In the genomic region with DNA sequence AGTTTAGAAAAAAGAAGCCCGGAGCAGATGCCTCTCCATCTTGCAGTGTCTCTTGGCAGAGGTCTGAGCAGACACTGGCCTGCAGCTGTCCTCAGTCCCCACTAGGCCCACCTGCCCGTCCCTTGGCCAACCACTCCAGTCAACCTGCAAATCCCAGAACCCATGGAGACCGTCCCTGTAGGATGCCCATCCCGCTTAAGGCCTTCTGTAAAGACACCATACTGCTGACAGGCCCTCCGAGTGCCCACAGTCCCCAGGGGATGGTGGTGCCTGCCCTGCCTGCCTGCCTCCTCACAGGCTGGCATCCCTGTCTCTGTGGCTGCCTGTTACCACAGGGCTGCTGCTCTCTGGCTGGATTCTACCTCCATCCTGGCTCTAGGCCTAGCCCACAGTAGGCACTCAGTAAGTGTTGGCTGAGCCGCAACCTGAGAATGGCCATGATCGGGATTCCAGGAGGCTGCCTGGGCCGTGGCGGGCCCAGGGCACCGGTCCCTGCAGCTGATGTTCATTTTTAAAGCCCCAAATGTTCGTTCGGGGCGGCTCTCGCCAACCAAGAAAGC, we compare ENCODE assay signal across 12 mouse cellular contexts. TPM values are rescaled to one million over a fixed set of nuclear protein-coding genes. Genes with fewer than 3 reads are reported as not detected.
A peak's percentile ranks its signal among the peaks of the same experiment; 100 is the strongest.
DNase-seq lines count a peak whose midpoint lies in the region; ATAC-seq and TF ChIP-seq lines count a peak whose summit lies in the region.
"Had no signal": no experiment of that assay in that cellular context is flagged by ENCODE, and none has a peak within 500 bp of the region (broad histone marks: within the 10 kb centered on the region; RNA-seq: fewer than 3 reads in every experiment).

No protein-coding gene starts in this region.

- H3K36me3 ChIP-seq in heart, embryonic 11.5 days (ENCODE audit: control insufficient read depth, insufficient read depth, low read length): no peaks in the 10 kb centered on the region
- no peaks in the 10 kb centered on the region for H3K36me3 ChIP-seq in stomach, embryonic 14.5 days (ENCODE audit: control insufficient read depth, insufficient read depth, low read length)
- no peaks in the 10 kb centered on the region for H3K36me3 ChIP-seq in stomach, postnatal 0 days (ENCODE audit: control insufficient read depth, insufficient read depth, low read length)
- H3K36me3 ChIP-seq in intestine, embryonic 15.5 days: no peaks in the 10 kb centered on the region
- H3K36me3 ChIP-seq: liver, embryonic 13.5 days had no signal

- 0 out of 2 replicates have a peak overlapping the region, but pooled peaks have one; percentile 55 for H3K4me3 ChIP-seq in heart, embryonic 11.5 days (ENCODE audit: low read depth, low read length)
- H3K4me3 ChIP-seq in stomach, embryonic 14.5 days (ENCODE audit: low read depth, low read length): no peak overlapping the region
- no peak overlapping the region; the same call in 1 of the 2 replicates for H3K4me3 ChIP-seq in stomach, postnatal 0 days (ENCODE audit: low read depth, low read length)
- peak overlapping the region; percentile 55; the same call in 1 of the 2 replicates for H3K4me3 ChIP-seq in intestine, embryonic 15.5 days (replicated peaks)

- no peak overlapping the region for H3K9ac ChIP-seq in heart, embryonic 11.5 days (ENCODE audit: low read depth, low read length)
- 0 out of 2 replicates have a peak overlapping the region, but pooled peaks have one; percentile 21 for H3K9ac ChIP-seq in stomach, embryonic 14.5 days (replicated peaks; ENCODE audit: low read depth, low read length)
- H3K9ac ChIP-seq in stomach, postnatal 0 days (ENCODE audit: low read length): no peak overlapping the region
- 0 out of 2 replicates have a peak overlapping the region, but pooled peaks have one; percentile 5 for H3K9ac ChIP-seq in intestine, embryonic 15.5 days
- H3K9ac ChIP-seq: liver, embryonic 13.5 days had no signal

- no peak for ATAC-seq in heart, embryonic 11.5 days (replicated peaks; ENCODE audit: insufficient number of reproducible peaks, low FRiP score, low TSS enrichment)
- no peak for ATAC-seq in stomach, embryonic 14.5 days (ENCODE audit: insufficient number of reproducible peaks, insufficient read depth, low FRiP score, low read depth)
- no peak for ATAC-seq in stomach, postnatal 0 days (ENCODE audit: low FRiP score, low TSS enrichment)
- ATAC-seq in intestine, embryonic 15.5 days: no peak

- H3K4me2 ChIP-seq in heart, embryonic 11.5 days: no peak overlapping the region; the same call in 1 of the 2 replicates
- peak overlapping the region; percentile 78 for H3K4me2 ChIP-seq in stomach, embryonic 14.5 days (replicated peaks; ENCODE audit: low read depth, low read length)
- no peak overlapping the region for H3K4me2 ChIP-seq in stomach, postnatal 0 days (replicated peaks; ENCODE audit: low read depth)
- H3K4me2 ChIP-seq in intestine, embryonic 15.5 days (replicated peaks): peak overlapping the region; percentile 89

- H3K27me3 ChIP-seq in heart, embryonic 11.5 days (ENCODE audit: control insufficient read depth, insufficient read depth, low read length): peaks cover 52% of the 10 kb centered on the region
- no peaks in the 10 kb centered on the region for H3K27me3 ChIP-seq in stomach, embryonic 14.5 days (ENCODE audit: control insufficient read depth, insufficient read depth, low read length)
- H3K27me3 ChIP-seq in stomach, postnatal 0 days (ENCODE audit: control insufficient read depth, insufficient read depth, low read length): no peaks in the 10 kb centered on the region; the same call in 1 of the 2 replicates
- peaks cover 14% of the 10 kb centered on the region; the same call in 1 of the 2 replicates for H3K27me3 ChIP-seq in intestine, embryonic 15.5 days (replicated peaks)

- DNase-seq in heart, postnatal 36 days: no peak
- no peak for DNase-seq in stomach, postnatal 0 days (ENCODE audit: low spot score)
- DNase-seq in adrenal gland, postnatal 4 days (ENCODE audit: low spot score in 2 of 2): no peak
- no peak for DNase-seq in left cerebral cortex, postnatal 10 days (ENCODE audit: extremely low spot score in 1 of 2, low spot score in 2 of 2)
- DNase-seq in thymus, adult 18-20 months: no peak
- DNase-seq: adrenal gland, adult 8-10 months; B cell, adult 2 months; gastrocnemius, postnatal 14 days; liver, embryonic 13.5 days had no signal

- H3K4me1 ChIP-seq in heart, embryonic 11.5 days (ENCODE audit: control insufficient read depth, insufficient read depth, low read length): peaks cover 45% of the 10 kb centered on the region
- peaks cover 55% of the 10 kb centered on the region for H3K4me1 ChIP-seq in stomach, embryonic 14.5 days (ENCODE audit: control insufficient read depth, insufficient read depth, low read length)
- H3K4me1 ChIP-seq in stomach, postnatal 0 days (replicated peaks; ENCODE audit: control insufficient read depth, insufficient read depth): peaks cover 4% of the 10 kb centered on the region; the same call in 1 of the 2 replicates
- H3K4me1 ChIP-seq in intestine, embryonic 15.5 days (replicated peaks): peaks cover 50% of the 10 kb centered on the region

- no peak for TF ChIP-seq EP300 in stomach, postnatal 0 days (optimal IDR thresholded peaks at IDR 0.05)

- no peak overlapping the region for H3K27ac ChIP-seq in heart, embryonic 11.5 days (ENCODE audit: low read depth, low read length)
- 0 out of 2 replicates have a peak overlapping the region, but pooled peaks have one; percentile 33 for H3K27ac ChIP-seq in stomach, embryonic 14.5 days (ENCODE audit: low read length)
- no peak overlapping the region for H3K27ac ChIP-seq in stomach, postnatal 0 days (replicated peaks)
- 0 out of 2 replicates have a peak overlapping the region, but pooled peaks have one; percentile 64 for H3K27ac ChIP-seq in intestine, embryonic 15.5 days
- H3K27ac ChIP-seq: liver, embryonic 13.5 days had no signal

- intact Hi-C loops in heart, postnatal 36 days (cut with DNase I): no loop called here
- intact Hi-C loops in left cerebral cortex, postnatal 10 days (cut with DNase I): loop anchor here (5.0 kb wide), 1 partner anchor 68 kb away; a partner anchor contains a TSS

- no peak for TF ChIP-seq CTCF in stomach, postnatal 0 days (IDR thresholded peaks at IDR 0.05; ENCODE audit: low read depth)

- 75% methylated on average over 14 of the region's 14 CpGs for WGBS in heart, embryonic 11.5 days (ENCODE audit: insufficient replicate concordance)
- 72% methylated on average over 14 of the region's 14 CpGs for WGBS in stomach, embryonic 14.5 days
- WGBS in stomach, postnatal 0 days: 63% methylated on average over 14 of the region's 14 CpGs
- WGBS in intestine, embryonic 15.5 days: 76% methylated on average over 14 of the region's 14 CpGs

- no peaks in the 10 kb centered on the region for H3K9me3 ChIP-seq in heart, embryonic 11.5 days (replicated peaks; ENCODE audit: control insufficient read depth, low read length)
- H3K9me3 ChIP-seq in stomach, embryonic 14.5 days (ENCODE audit: control insufficient read depth, low read depth, low read length): no peaks in the 10 kb centered on the region
- H3K9me3 ChIP-seq in stomach, postnatal 0 days (ENCODE audit: control insufficient read depth, low read length): no peaks in the 10 kb centered on the region
- H3K9me3 ChIP-seq in intestine, embryonic 15.5 days: no peaks in the 10 kb centered on the region
- H3K9me3 ChIP-seq: liver, embryonic 13.5 days had no signal

RNA-seq across cellular contexts. Expression of a gene that starts 23.3 kb away (rescaled TPM):
- polyA plus RNA-seq in heart, embryonic 11.5 days (2014; fragmentation: Nextera tagmentation; extraction: Ambion mirVana): 6.7 TPM in 2 replicates
- total RNA-seq in heart, postnatal 36 days (2021): 10 to 100 TPM; 56.1 to 56.7 TPM
- polyA plus RNA-seq in stomach, embryonic 14.5 days (2014; fragmentation: Nextera tagmentation; extraction: Ambion mirVana): 15.0 and 15.5 TPM in 2 replicates
- polyA plus RNA-seq in stomach, postnatal 0 days (2015; fragmentation: Nextera tagmentation; extraction: Ambion mirVana): 3.6 and 3.7 TPM in 2 replicates
- polyA plus RNA-seq in intestine, embryonic 15.5 days (2015; fragmentation: Nextera tagmentation; extraction: Ambion mirVana): 7.0 and 7.7 TPM in 2 replicates
- total RNA-seq in adrenal gland, postnatal 4 days (2021): 10 to 100 TPM; 85.4 to 98.1 TPM
- total RNA-seq in left cerebral cortex, postnatal 10 days (2021): 100 to 1,000 TPM; 123 to 128 TPM

Comparison
In these comparisons a context has a peak if more than half of its experiments do, and no peak if none do; other contexts are left out.
1. H3K27ac ChIP-seq: peak in stomach, embryonic 14.5 days (single experiment) and intestine, embryonic 15.5 days (single experiment); none in heart, embryonic 11.5 days (single experiment) and stomach, postnatal 0 days (single experiment).
2. H3K4me2 ChIP-seq: peak in stomach, embryonic 14.5 days (single experiment) and intestine, embryonic 15.5 days (single experiment); none in heart, embryonic 11.5 days (single experiment) and stomach, postnatal 0 days (single experiment).
3. H3K9ac ChIP-seq: peak in stomach, embryonic 14.5 days (single experiment) and intestine, embryonic 15.5 days (single experiment); none in heart, embryonic 11.5 days (single experiment) and stomach, postnatal 0 days (single experiment).
4. H3K4me3 ChIP-seq: peak in heart, embryonic 11.5 days (single experiment) and intestine, embryonic 15.5 days (single experiment); none in stomach, embryonic 14.5 days (single experiment) and stomach, postnatal 0 days (single experiment).